Mouse (Mus musculus) myocyte (in vitro differentiated cells): ENCODE results near the gene Gprasp1. TPM values are rescaled to one million over a fixed set of nuclear protein-coding genes. Genes with fewer than 3 reads are reported as not detected.

ENCODE experiments used
- polyA plus RNA-seq: library from polyadenylated mRNA; unstranded; fragments of >200 nt; fragmentation: generic; extraction: Trizol; gene quantifications from one replicate; pipeline ENCODE4 v1.2.1, GENCODE M21; 2012; ENCODE audit warnings: missing spikeins

Gprasp1 gene
- polyA plus RNA-seq, 1 experiment, result 5.8 TPM

Other genes with a start within 250 kb of the Gprasp1 start
- not detected for gene AV320801, start 248.1 kb upstream of the Gprasp1 start, polyA plus RNA-seq
- 6.9 TPM for gene Nxf7, start 144.0 kb upstream of the Gprasp1 start, polyA plus RNA-seq
- gene Prame, start 115.0 kb upstream of the Gprasp1 start, polyA plus RNA-seq, result 0.04 TPM
- gene Tcp11x2, start 48.9 kb upstream of the Gprasp1 start, polyA plus RNA-seq, result 1.5 TPM
- 0.25 TPM for gene Tmsb15a, start 17.5 kb upstream of the Gprasp1 start, polyA plus RNA-seq
- 1.7 TPM for gene Armcx5, start within 50 bp of the Gprasp1 start, polyA plus RNA-seq
- gene Bhlhb9, start 54.9 kb downstream of the Gprasp1 start, polyA plus RNA-seq, result 0.41 TPM
- 0.14 TPM for gene Gprasp2, start 96.3 kb downstream of the Gprasp1 start, polyA plus RNA-seq